Mouse (Mus musculus) embryonic fibroblast, embryonic 13.5 days (primary cell): ENCODE data around the gene Robo1.

Experiments used
- CTCF ChIP-seq: IDR thresholded peaks from 2 replicates; pipeline ENCODE4 v1.5.1; 2011; ENCODE audit warnings: mild to moderate bottlenecking, control low read depth, low read length, moderate library complexity, borderline replicate concordance; ENCODE audit not compliant: insufficient read depth
- POLR2A ChIP-seq: IDR thresholded peaks from 2 replicates; pipeline ENCODE4 v1.6.1; 2011; ENCODE audit warnings: low read depth, mild to moderate bottlenecking, control low read depth, low read length, moderate library complexity

GRCm38 (mm10) chr16:72974681-72975080 lies 666.6 kb downstream of the Robo1 start:
- TF ChIP-seq CTCF (no peak), POLR2A (no peak)
